Mouse (Mus musculus) hindbrain, embryonic 12.5 days (tissue): ENCODE data around the gene Ppp2r5e. TPM values are rescaled to one million over a fixed set of nuclear protein-coding genes. Genes with fewer than 3 reads are reported as not detected.
"Not testable (repeated sequence)": the region's sequence is repeated elsewhere in the genome, so short reads cannot be mapped to it uniquely, and the experiment has no call there.

Experiments used
- ATAC-seq: fragments of 200-750 bp; cut with Nextera tagmentation; 2 replicates; pipeline ENCODE4 v1.8.0; 2017; ENCODE audit warnings: moderate TSS enrichment; ENCODE audit not compliant: low FRiP score
- H3K27ac ChIP-seq: fragments of 300-500 bp; sonication (generic); 2 replicates; pipeline ENCODE4 v1.5.1; 2016; ENCODE audit warnings: mild to moderate bottlenecking
- H3K27me3 ChIP-seq: fragments of 300-500 bp; sonication (generic); 2 replicates; pipeline ENCODE4 v1.6.1; 2016; ENCODE audit warnings: mild to moderate bottlenecking
- H3K36me3 ChIP-seq: fragments of 300-500 bp; sonication (generic); 2 replicates; pipeline ENCODE4 v1.6.1; 2016; ENCODE audit warnings: mild to moderate bottlenecking
- H3K4me1 ChIP-seq: fragments of 300-500 bp; sonication (generic); 2 replicates; pipeline ENCODE4 v1.6.1; 2016
- H3K4me2 ChIP-seq: fragments of 300-500 bp; sonication (generic); replicated peaks from 2 replicates; pipeline ENCODE4 v1.6.1; 2016; ENCODE audit warnings: mild to moderate bottlenecking
- H3K4me3 ChIP-seq: fragments of 300-500 bp; sonication (generic); 2 replicates; pipeline ENCODE4 v1.5.1; 2016; ENCODE audit warnings: mild to moderate bottlenecking
- H3K9ac ChIP-seq: fragments of 300-500 bp; sonication (generic); 2 replicates; pipeline ENCODE4 v1.6.1; 2016; ENCODE audit warnings: mild to moderate bottlenecking, moderate library complexity
- H3K9me3 ChIP-seq: fragments of 300-500 bp; sonication (generic); replicated peaks from 2 replicates; pipeline ENCODE4 v1.6.1; 2016; ENCODE audit warnings: mild to moderate bottlenecking
- whole genome bisulfite sequencing: fragments of 180-500 bp; shearing (Covaris S2); methylation state at CpG from one replicate; pipeline ENCODE4 v1.1.7; 2016; 5-methylcytosine and 5-hydroxymethylcytosine counted together
- polyA plus RNA-seq: library from polyadenylated mRNA; unstranded; fragments of >200 nt; fragmentation: Nextera tagmentation; extraction: Ambion mirVana; gene quantifications from 2 replicates; pipeline ENCODE4 v1.2.1, GENCODE M21; 2016

Gene Ppp2r5e
- polyA plus RNA-seq, 1 experiment from 2014 or later, result 23.2 TPM

DNA sequence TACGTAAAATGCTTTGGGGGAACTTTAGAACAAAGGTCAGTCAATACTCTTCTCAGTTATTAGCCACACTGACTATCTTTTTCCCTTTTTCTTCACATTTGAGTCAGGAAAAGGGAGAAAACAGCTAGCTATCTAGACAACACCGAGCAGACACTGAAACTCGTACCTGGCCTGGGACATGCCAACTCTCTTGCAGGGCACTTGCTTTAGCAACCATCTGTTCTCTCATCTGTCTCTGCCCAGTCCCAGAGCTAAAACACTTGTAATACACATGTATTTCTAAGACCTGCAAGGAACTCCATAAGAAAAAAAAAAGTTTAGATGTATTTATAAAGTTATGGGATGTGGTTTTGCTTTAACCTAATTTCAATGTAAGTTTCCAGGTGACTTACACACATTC, 100.4 kb downstream of the Ppp2r5e start:
- WGBS, result 93% methylated on average over 3 of the region's 3 CpGs
- H3K9me3 ChIP-seq, result no peaks in the 10 kb centered on the region
- no peak overlapping the region for H3K27ac ChIP-seq
- no peak overlapping the region for H3K4me3 ChIP-seq
- no peaks in the 10 kb centered on the region for H3K27me3 ChIP-seq
- H3K4me2 ChIP-seq, result no peak overlapping the region
- H3K36me3 ChIP-seq, result no peaks in the 10 kb centered on the region
- H3K9ac ChIP-seq, result no peak overlapping the region
- no peaks in the 10 kb centered on the region for H3K4me1 ChIP-seq
- no peak for ATAC-seq

DNA sequence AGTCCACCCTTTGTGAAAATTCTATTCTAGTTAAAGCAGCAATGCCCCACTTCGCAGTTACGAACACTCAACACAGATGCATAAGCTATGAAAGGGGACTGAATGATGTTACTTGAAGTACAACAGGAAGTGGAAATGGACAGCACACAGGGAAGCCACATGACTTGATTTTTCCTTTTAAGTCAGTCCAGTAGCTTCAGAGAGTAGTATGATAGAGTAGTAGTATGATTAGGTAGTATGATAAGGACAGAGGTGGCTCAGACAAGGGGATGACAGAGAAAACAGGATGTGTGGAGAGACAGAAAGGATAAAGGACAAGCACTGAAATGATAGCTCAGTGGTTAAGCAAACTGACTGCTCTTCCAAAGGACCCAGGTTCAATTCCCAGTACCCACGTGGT, 101.4 kb downstream of the Ppp2r5e start:
- Histone ChIP-seq H3K4me3 (no peak overlapping the region), H3K27ac (no peak overlapping the region), H3K36me3 (no peaks in the 10 kb centered on the region), H3K9ac (no peak overlapping the region), H3K4me1 (no peaks in the 10 kb centered on the region), H3K4me2 (no peak overlapping the region), H3K27me3 (no peaks in the 10 kb centered on the region), H3K9me3 (no peaks in the 10 kb centered on the region)
- WGBS, result 97% methylated on average over 3 of the region's 3 CpGs
- ATAC-seq, result no peak

DNA sequence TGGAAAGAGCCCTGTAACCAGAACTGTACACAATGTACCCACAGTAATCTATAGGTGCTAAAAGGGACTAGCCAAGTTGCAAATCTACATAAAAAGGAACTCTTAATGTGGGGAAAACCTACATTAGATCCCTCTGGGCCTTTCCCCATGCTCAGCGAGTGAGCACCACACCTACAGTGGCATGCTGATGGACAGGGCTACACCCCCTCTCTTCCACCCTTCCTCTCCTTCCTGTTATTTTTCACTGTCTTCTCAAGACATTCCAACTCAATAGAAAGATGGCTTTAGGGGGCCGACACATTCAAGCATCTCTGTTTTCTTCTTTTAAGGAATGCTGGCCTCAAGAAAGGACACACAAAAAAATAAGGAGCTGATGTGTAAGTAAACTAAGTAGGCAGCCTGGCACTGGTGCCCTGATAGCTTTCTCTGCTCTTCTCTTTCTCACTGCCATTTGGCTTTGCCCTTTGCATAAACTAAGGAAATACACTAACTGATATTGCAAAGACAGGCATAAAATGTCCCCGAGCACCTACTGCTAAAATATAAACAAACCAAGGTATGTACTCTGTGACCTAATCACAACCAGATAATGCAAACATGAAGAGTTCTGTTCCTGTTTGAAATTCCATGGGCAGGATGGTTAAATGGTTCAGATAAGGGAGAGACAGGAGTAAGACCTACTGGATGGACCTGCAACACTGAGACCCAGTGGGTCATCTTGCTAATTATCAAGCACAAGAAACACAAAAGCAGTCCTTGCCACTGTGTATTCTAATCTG, 103.3 kb downstream of the Ppp2r5e start:
- Histone ChIP-seq H3K9me3 (no peaks in the 10 kb centered on the region), H3K4me2 (no peak overlapping the region), H3K4me1 (no peaks in the 10 kb centered on the region), H3K27ac (no peak overlapping the region), H3K4me3 (no peak overlapping the region), H3K9ac (no peak overlapping the region), H3K36me3 (no peaks in the 10 kb centered on the region), H3K27me3 (no peaks in the 10 kb centered on the region)
- WGBS, result 83% methylated on average over 3 of the region's 3 CpGs
- ATAC-seq, result no peak

DNA sequence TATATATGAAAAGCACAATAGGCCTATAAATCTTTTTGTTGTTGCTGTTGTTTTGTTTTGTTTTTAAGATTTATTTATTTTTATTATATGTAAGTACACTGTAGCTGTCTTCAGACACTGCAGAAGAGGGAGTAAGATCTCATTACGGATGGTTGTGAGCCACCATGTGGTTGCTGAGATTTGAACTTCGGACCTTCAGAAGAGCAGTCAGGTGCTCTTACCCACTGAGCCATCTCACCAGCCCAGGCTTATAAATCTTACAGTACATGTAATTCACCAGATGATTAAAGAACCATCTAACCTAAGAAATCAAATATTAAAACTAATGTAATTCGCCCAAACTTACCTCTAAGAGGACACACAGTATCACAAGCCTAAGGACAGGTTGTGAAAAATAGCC, 103.9 kb downstream of the Ppp2r5e start:
- H3K9ac ChIP-seq, ATAC-seq, H3K9me3 ChIP-seq, H3K4me2 ChIP-seq, H3K4me1 ChIP-seq, H3K36me3 ChIP-seq, H3K27ac ChIP-seq, H3K4me3 ChIP-seq, H3K27me3 ChIP-seq: not testable (repeated sequence)
- 91% methylated on average over 3 of the region's 3 CpGs for WGBS

DNA sequence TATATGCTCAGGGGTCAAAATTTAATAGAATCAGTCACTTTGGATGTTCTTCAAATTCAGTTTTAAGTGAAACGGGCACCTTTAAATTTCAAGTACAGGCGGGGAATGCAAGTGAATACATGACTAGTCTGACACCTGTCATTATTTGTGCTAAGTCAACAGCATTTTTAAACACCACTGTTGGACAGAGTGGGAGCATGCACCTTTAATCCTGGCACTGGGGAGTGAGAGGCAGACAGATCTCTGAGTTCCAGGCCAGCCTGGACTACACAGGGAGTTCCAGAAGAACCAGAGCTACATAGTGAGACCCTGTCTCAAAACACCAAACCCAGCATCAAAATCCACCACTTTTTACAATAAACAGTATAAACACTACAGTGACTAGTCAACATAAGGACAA, 108.5 kb downstream of the Ppp2r5e start:
- Histone ChIP-seq H3K27ac (no peak overlapping the region), H3K9me3 (no peaks in the 10 kb centered on the region), H3K4me1 (no peaks in the 10 kb centered on the region), H3K4me3 (no peak overlapping the region), H3K36me3 (no peaks in the 10 kb centered on the region), H3K9ac (no peak overlapping the region), H3K27me3 (no peaks in the 10 kb centered on the region), H3K4me2 (no peak overlapping the region)
- 91% methylated on average over 2 of the region's 2 CpGs for WGBS
- no peak for ATAC-seq

DNA sequence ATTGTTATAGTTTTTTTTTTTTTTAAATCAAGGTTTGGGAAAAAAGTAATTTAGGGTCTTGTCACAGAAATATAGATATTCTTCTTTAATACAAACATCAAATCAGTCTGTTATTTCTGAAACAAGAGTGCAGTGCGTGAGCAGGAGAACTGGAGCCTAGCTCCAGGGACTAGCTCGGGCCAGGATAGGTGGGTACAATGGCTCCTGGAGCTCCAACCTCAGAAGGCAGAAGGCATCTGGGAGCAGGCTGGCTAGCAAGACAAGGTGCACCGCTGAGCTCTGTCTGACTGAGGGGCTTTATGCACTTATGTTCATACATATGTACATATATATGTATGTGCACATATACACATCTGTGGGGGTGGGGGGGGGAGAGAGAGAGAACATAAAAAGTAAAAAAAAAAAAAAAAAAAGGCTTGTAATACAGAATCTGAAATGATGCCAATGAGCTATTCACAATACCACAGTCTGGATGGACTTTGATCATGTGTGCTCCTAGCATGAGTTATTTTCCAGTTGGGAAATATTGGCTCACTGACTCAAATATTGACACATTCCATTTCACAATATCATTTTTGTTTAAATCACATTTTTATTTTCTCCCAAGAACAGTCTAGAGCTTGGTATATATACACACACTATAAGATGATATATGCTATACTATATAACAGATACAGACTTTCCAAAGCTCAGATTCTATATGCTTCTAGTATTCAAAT, 109.3 kb downstream of the Ppp2r5e start:
- no peak overlapping the region for H3K9ac ChIP-seq
- H3K4me1 ChIP-seq, result no peaks in the 10 kb centered on the region
- no peak overlapping the region for H3K4me2 ChIP-seq
- H3K36me3 ChIP-seq, result no peaks in the 10 kb centered on the region
- no peak overlapping the region for H3K4me3 ChIP-seq
- ATAC-seq, result no peak
- no peaks in the 10 kb centered on the region for H3K9me3 ChIP-seq
- 85% methylated on average over 3 of the region's 3 CpGs for WGBS
- no peaks in the 10 kb centered on the region for H3K27me3 ChIP-seq
- no peak overlapping the region for H3K27ac ChIP-seq

DNA sequence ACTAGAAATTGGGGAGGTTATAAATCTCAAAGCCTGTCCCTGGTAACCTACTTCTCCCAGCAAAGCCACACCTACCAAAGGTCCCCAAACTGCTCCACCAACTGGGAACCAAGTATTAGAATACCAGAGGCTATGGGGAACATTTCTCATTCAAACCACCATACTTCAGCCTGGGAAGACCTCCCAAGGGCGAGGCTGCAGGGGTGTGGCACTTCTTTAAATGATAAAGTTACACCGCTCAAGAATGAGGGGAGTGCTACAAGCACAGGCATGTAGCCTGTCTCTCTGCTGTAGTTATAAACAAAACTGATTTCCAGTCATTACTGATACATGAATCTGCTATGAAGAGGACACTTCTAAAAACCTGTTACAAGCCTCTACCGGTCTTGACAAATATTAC, 113.3 kb downstream of the Ppp2r5e start:
- WGBS, result 90% methylated on average over 3 of the region's 3 CpGs
- Histone ChIP-seq H3K9me3 (no peaks in the 10 kb centered on the region), H3K27ac (no peak overlapping the region), H3K4me1 (no peaks in the 10 kb centered on the region), H3K27me3 (no peaks in the 10 kb centered on the region), H3K36me3 (0 out of 2 replicates have a peak, but pooled peaks cover 3% of the 10 kb centered on the region), H3K4me2 (no peak overlapping the region), H3K4me3 (no peak overlapping the region), H3K9ac (no peak overlapping the region)
- no peak for ATAC-seq

DNA sequence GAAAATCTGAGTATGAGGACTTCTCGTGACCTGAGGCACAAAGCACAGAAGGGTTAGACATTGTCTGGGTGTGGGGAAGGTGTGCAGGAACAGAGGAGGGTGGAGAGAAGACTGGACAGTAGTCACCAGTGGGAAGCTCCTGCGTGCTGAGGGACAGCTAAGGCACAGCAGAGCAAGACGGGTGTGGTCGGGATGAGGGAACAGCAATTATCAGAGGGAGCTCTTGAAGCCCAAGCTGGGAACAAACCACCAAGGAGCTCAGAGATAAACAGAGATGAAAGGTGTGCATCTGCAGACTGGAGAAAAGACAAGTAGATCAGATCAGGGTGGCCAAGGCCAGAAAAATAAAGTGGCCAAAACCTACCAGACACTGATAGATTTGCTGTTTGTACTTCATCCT, 114.0 kb downstream of the Ppp2r5e start:
- Histone ChIP-seq H3K27ac (no peak overlapping the region), H3K27me3 (no peaks in the 10 kb centered on the region), H3K4me3 (no peak overlapping the region), H3K4me1 (no peaks in the 10 kb centered on the region), H3K4me2 (no peak overlapping the region), H3K9me3 (no peaks in the 10 kb centered on the region), H3K9ac (no peak overlapping the region), H3K36me3 (0 out of 2 replicates have a peak, but pooled peaks cover 3% of the 10 kb centered on the region)
- WGBS, result 90% methylated on average over 4 of the region's 4 CpGs
- no peak for ATAC-seq

DNA sequence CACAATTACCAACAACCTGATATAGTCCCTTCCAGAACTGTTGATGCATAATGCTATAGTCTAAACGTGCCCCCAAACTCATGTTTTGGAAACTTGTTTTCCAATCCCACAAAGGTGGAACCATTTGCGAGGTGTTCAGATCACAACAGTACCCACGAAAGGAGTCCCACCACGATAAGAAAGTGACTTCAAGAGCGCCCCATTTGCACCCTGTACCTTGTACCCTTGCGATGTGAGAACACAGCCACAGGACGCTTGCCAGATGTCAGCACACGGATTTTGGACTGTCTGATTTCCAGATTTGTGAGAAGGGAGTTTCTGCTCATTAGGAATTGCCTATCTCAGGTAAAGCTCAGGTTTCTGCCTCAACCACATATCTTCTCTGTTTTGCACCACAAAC, 116.0 kb downstream of the Ppp2r5e start:
- Histone ChIP-seq H3K4me1 (no peaks in the 10 kb centered on the region), H3K9me3 (no peaks in the 10 kb centered on the region), H3K4me2 (no peak overlapping the region), H3K9ac (no peak overlapping the region), H3K27me3 (no peaks in the 10 kb centered on the region), H3K27ac (no peak overlapping the region), H3K36me3 (0 out of 2 replicates have a peak, but pooled peaks cover 3% of the 10 kb centered on the region), H3K4me3 (no peak overlapping the region)
- ATAC-seq, result no peak
- WGBS, result 95% methylated on average over 8 of the region's 8 CpGs

DNA sequence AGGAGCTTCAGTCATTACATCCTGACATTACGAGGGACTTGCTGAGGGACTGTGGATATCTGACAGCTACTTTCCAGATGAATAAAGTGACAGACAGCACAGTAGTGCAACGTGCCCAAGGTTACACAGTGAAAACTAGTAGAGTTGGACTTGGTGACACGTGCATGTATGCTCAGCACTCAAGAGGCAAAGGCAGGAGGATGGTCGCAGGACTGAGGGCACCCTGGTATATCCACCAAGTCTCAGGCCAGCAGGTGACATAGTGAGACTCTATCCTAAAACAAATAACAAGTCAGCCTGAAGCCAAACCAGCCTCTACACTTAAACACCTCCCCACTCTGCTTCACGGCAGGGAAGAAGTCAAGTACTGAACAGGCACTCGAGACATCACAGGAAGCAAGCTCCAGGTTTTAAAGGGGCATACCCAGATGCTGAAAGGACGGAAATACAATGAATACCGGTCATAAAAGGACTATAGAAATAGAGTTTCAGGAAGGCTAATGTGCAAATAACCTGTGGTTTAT, 116.6 kb downstream of the Ppp2r5e start:
- Histone ChIP-seq H3K4me3 (no peak overlapping the region), H3K4me2 (no peak overlapping the region), H3K4me1 (no peaks in the 10 kb centered on the region), H3K27ac (no peak overlapping the region), H3K9me3 (no peaks in the 10 kb centered on the region), H3K27me3 (no peaks in the 10 kb centered on the region), H3K9ac (no peak overlapping the region), H3K36me3 (0 out of 2 replicates have a peak, but pooled peaks cover 3% of the 10 kb centered on the region)
- no peak for ATAC-seq
- WGBS, result 77% methylated on average over 8 of the region's 8 CpGs

DNA sequence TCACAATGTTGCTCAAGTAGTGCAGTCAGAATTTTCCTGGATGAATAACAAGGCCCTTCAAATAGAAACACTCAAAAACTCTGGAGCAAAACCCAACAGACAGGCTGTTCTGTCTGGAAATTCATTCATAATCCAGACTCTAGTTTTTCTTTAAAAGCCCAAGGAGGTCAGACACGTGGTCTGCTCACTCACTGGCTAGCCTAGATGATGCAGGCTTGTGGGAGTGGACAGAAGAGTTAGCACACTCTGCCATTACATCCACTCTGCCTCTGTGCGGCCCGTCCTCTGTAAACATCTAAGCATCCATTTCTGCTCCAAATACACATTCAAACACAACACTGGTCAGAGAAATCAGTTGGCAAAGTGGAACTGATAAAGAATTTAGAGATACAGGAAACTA, 117.4 kb downstream of the Ppp2r5e start:
- H3K27me3 ChIP-seq, result no peaks in the 10 kb centered on the region
- H3K9ac ChIP-seq, result no peak overlapping the region
- ATAC-seq, result no peak
- no peaks in the 10 kb centered on the region for H3K9me3 ChIP-seq
- H3K36me3 ChIP-seq, result 0 out of 2 replicates have a peak, but pooled peaks cover 3% of the 10 kb centered on the region
- H3K4me1 ChIP-seq, result peaks cover 3% of the 10 kb centered on the region; the same call in 1 of the 2 replicates
- no peak overlapping the region for H3K4me2 ChIP-seq
- H3K4me3 ChIP-seq, result no peak overlapping the region
- WGBS, result 84% methylated on average over 3 of the region's 3 CpGs
- H3K27ac ChIP-seq, result no peak overlapping the region

DNA sequence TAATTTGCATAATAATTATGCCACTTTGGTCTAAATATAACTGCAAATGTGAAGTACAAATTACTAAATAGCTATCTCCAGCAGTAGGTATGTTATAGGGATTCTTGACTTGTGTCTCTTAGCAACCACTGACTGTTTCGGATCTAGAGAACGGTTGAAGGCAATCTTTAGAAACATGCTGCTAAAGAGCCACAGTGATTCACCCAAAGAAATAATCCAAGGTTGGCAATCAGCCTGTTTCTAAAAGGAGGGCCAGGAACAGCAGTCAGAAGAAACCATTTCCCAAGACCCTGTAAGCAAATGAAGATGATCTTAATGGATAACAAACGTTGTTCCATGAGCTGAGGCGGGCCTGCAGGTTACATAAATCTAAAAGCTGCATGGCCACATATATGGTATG, 117.9 kb downstream of the Ppp2r5e start:
- peaks cover 3% of the 10 kb centered on the region; the same call in 1 of the 2 replicates for H3K4me1 ChIP-seq
- no peak overlapping the region for H3K4me2 ChIP-seq
- no peak overlapping the region for H3K4me3 ChIP-seq
- 0 out of 2 replicates have a peak, but pooled peaks cover 3% of the 10 kb centered on the region for H3K36me3 ChIP-seq
- no peaks in the 10 kb centered on the region for H3K27me3 ChIP-seq
- 68% methylated on average over 4 of the region's 4 CpGs for WGBS
- H3K27ac ChIP-seq, result no peak overlapping the region
- no peak overlapping the region for H3K9ac ChIP-seq
- H3K9me3 ChIP-seq, result no peaks in the 10 kb centered on the region
- no peak for ATAC-seq
